Mouse (Mus musculus) liver, adult 2 months (tissue): ENCODE data around the gene Babam2. TPM values are rescaled to one million over a fixed set of nuclear protein-coding genes. Genes with fewer than 3 reads are reported as not detected.

Experiments
- DNase-seq: peaks from one replicate; pipeline ENCODE4 v3.0.0-alpha.2; 2011; ENCODE audit warnings: low read depth, low spot score; ENCODE audit errors: extremely low read depth
- H3K27ac ChIP-seq: fragments of 200-500 bp; replicated peaks from 2 replicates; pipeline ENCODE4 v1.5.1; 2012; ENCODE audit warnings: low read depth, mild to moderate bottlenecking, control low read depth, inconsistent platforms, low read length; ENCODE audit not compliant: insufficient read depth
- H3K27me3 ChIP-seq: fragments of 200-500 bp; 2 replicates; pipeline ENCODE4 v1.6.1; 2012; ENCODE audit warnings: mild to moderate bottlenecking, moderate library complexity, low read length, inconsistent platforms; ENCODE audit not compliant: control insufficient read depth, insufficient read depth
- H3K36me3 ChIP-seq: fragments of 200-500 bp; 2 replicates; pipeline ENCODE4 v1.6.1; 2012; ENCODE audit warnings: low read length, inconsistent platforms; ENCODE audit not compliant: control insufficient read depth, insufficient read depth
- H3K4me1 ChIP-seq: fragments of 200-500 bp; 2 replicates; pipeline ENCODE4 v1.6.1; 2011; ENCODE audit warnings: low read length; ENCODE audit not compliant: control insufficient read depth, insufficient read depth
- H3K4me3 ChIP-seq: fragments of 200-500 bp; 2 replicates; pipeline ENCODE4 v1.5.1; 2011; ENCODE audit warnings: low read depth, mild to moderate bottlenecking, control low read depth, low read length, moderate library complexity; ENCODE audit not compliant: insufficient read depth
- H3K79me2 ChIP-seq: fragments of 200-500 bp; 2 replicates; pipeline ENCODE4 v1.6.1; 2012; ENCODE audit warnings: inconsistent platforms, mild to moderate bottlenecking, low read length, moderate library complexity; ENCODE audit not compliant: control insufficient read depth, insufficient read depth
- H3K9ac ChIP-seq: fragments of 200-500 bp; 2 replicates; pipeline ENCODE4 v1.6.1; 2012; ENCODE audit warnings: low read depth, mild to moderate bottlenecking, control low read depth, inconsistent platforms, low read length
- CTCF ChIP-seq: fragments of 200-500 bp; IDR thresholded peaks from 2 replicates; pipeline ENCODE4 v1.5.1; 2011; ENCODE audit warnings: low read depth, low read length, control low read depth
- POLR2A ChIP-seq: fragments of 200-500 bp; IDR thresholded peaks from 2 replicates; pipeline ENCODE4 v1.6.1; 2011; ENCODE audit warnings: low read length, control low read depth; ENCODE audit not compliant: insufficient read depth; ENCODE audit errors: extremely low read depth
- WGBS: fragments of 180-500 bp; shearing (Covaris S2); methylation state at CpG from one replicate; pipeline ENCODE4 v1.1.7; 2018; 5-methylcytosine and 5-hydroxymethylcytosine counted together
- polyA plus RNA-seq: library from polyadenylated mRNA; depleted of rRNA; stranded (reverse); fragments of >200 nt; gene quantifications from 2 replicates; pipeline ENCODE4 v1.2.3, GENCODE M21; 2012
- total RNA-seq: library from RNA; depleted of rRNA; stranded (reverse); fragments of >200 nt; gene quantifications from 2 replicates; pipeline ENCODE4 v1.2.3, GENCODE M21; 2014

The Babam2 gene
- total and polyA plus RNA-seq, 2 experiments: 18.9 to 20.1 TPM

DNA sequence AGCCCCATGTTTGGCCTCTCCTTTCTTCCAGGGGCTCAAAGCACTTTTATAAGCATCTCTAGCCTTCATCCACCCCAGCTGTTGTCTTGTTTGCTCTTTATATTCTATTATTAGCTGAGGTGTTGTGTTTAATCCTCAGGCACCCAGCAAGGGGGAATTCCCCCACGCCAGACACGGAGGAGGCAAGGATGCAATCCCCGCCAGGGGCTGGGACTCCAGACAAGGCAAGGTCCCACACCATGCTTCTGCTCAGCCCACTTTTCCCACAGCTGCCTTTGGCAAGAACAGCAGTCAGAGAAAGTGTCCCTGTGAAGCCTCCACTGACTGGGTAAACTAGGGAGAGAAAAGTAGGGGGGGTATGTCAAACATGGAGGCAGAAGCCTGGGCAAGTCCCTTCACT, 401.2 kb downstream of the Babam2 start:
- no peak overlapping the region for H3K27ac ChIP-seq
- H3K9ac ChIP-seq: no peak overlapping the region
- TF ChIP-seq POLR2A (no peak), CTCF (no peak)
- H3K79me2 ChIP-seq: no peaks in the 10 kb centered on the region
- H3K36me3 ChIP-seq: no peaks in the 10 kb centered on the region
- 88% methylated on average over 3 of the region's 3 CpGs for WGBS
- H3K4me1 ChIP-seq: peaks cover 4% of the 10 kb centered on the region; the same call in 1 of the 2 replicates
- H3K27me3 ChIP-seq: no peaks in the 10 kb centered on the region
- no peak for DNase-seq
- H3K4me3 ChIP-seq: no peak overlapping the region

DNA sequence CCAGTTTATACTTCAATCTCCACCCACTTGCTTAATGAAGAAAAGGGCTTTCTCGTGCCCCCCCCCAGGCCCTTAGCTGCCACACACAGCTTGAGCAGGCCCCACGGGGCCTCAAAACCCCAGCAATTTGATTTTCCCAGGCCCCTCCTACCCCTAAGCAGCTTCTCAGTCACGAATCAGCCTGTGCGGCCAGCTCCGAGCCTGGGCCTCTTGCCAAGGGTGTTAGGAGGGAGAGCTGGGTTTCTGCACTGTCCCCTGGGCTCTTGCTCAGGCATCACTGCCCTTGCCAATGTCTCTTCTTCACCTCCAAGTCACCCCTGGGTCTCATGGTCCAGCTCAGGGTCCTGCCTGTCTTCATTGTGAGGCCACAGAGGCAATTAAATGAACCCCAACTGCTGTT, 405.0 kb downstream of the Babam2 start:
- no peaks in the 10 kb centered on the region for H3K36me3 ChIP-seq
- H3K4me1 ChIP-seq: peaks cover 4% of the 10 kb centered on the region; the same call in 1 of the 2 replicates
- 52% methylated on average over 5 of the region's 5 CpGs for WGBS
- H3K27ac ChIP-seq: no peak overlapping the region
- no peak for DNase-seq
- no peak overlapping the region for H3K4me3 ChIP-seq
- H3K79me2 ChIP-seq: no peaks in the 10 kb centered on the region
- no peak overlapping the region for H3K9ac ChIP-seq
- no peaks in the 10 kb centered on the region for H3K27me3 ChIP-seq
- TF ChIP-seq POLR2A (no peak), CTCF (no peak)

- Histone ChIP-seq H3K4me1 (peaks cover 4% of the 10 kb centered on the region; the same call in 1 of the 2 replicates), H3K36me3 (no peaks in the 10 kb centered on the region), H3K79me2 (no peaks in the 10 kb centered on the region), H3K4me3 (no peak overlapping the region), H3K27ac (no peak overlapping the region), H3K9ac (no peak overlapping the region), H3K27me3 (no peaks in the 10 kb centered on the region)
- TF ChIP-seq POLR2A (no peak), CTCF (no peak)
- 35% methylated on average over 6 of the region's 6 CpGs for WGBS
- DNase-seq: peak; percentile 90
Measured at GRCm38 (mm10) chr5:32102971-32103431, 405.5 kb downstream of the Babam2 start.

- Histone ChIP-seq H3K4me1 (peaks cover 4% of the 10 kb centered on the region; the same call in 1 of the 2 replicates), H3K36me3 (no peaks in the 10 kb centered on the region), H3K4me3 (no peak overlapping the region), H3K27ac (no peak overlapping the region), H3K27me3 (no peaks in the 10 kb centered on the region), H3K79me2 (no peaks in the 10 kb centered on the region), H3K9ac (no peak overlapping the region)
- TF ChIP-seq POLR2A (no peak), CTCF (no peak)
- no peak for DNase-seq
- 94% methylated on average over 1 of the region's 1 CpGs for WGBS
Measured at GRCm38 (mm10) chr5:32103545-32103944, 406.1 kb downstream of the Babam2 start.

DNA sequence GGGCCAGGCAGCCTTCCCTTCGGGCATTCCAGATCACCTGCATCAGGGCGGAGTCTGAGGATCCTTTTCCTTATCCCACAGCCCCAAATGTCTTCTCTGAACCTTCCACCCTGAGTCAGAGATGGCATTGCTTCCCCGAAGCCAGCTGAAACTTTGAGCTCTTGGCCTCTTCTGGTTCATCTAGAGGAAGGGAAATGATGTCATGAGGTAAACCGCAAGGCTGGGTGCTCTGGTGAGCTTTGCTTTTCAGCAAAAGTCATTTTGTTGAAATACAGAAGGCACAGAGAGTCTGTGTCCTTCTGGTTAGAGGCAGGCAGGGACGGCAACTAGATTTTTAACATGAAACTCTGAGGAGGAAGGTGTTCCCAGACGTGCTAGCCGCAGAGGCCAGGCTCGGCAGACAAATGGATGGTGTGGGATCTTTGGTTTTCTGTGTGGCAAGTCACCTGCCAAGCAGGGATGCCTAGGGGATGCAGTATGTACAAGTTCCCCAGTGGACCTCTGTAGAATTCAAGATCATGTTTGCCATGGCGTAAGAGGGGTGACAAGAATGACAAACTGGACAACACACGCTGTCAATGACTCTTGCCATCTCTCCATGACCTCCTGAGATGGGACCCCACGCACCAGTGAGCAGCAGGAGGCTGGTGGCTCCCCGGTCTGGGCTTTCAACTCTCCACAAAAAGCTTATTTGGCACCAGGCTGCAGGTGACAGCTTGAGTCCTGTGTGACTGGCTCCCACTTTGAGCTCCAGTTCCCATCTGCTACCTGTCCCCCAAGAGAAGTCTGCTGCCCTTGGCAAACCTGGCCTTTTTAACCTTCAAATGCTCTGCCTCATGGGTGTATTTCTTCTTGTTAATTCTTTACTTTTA, 406.9 kb downstream of the Babam2 start:
- 92% methylated on average over 12 of the region's 12 CpGs for WGBS
- DNase-seq: no peak
- Histone ChIP-seq H3K79me2 (no peaks in the 10 kb centered on the region), H3K4me1 (peaks cover 4% of the 10 kb centered on the region; the same call in 1 of the 2 replicates), H3K36me3 (no peaks in the 10 kb centered on the region), H3K4me3 (no peak overlapping the region), H3K9ac (no peak overlapping the region), H3K27ac (no peak overlapping the region), H3K27me3 (no peaks in the 10 kb centered on the region)
- TF ChIP-seq POLR2A (no peak), CTCF (no peak)

DNA sequence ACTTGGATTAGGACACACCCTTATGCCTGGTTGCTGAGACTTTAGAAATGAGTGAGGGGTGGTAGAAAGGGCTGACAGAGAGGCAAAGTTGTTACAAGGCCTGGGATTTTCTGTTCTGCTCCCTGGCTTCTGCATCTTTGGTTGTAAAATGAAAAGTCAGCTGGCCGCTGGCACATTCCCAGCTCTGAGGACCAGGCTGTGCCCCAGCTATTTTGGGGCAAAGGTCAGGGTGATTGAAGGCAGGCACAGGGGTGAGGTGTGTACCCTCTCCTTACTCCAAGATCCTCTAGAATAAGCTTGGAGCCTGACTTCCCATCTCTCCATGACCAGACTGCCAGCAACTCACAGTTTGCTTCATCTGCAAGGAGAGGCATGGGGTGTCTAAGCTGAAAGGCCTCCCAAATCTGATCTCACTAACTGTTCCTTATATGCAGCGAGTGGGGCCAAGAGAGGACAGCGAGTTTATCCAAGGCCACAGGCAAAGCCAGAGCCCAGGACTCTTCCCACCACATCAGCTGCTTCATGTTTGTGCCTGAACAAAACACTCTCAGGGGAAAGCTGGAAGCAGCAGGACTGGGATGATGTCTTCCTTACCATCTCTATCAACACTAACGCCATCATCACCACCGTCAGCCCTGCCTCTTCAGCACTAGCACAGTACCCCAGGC, 409.1 kb downstream of the Babam2 start:
- H3K9ac ChIP-seq: no peak overlapping the region

More for the DNA sequence above, 409.1 kb downstream of the Babam2 start:
- no peak overlapping the region for H3K4me3 ChIP-seq
- H3K36me3 ChIP-seq: no peaks in the 10 kb centered on the region
- DNase-seq: no peak
- no peaks in the 10 kb centered on the region for H3K27me3 ChIP-seq
- no peak overlapping the region for H3K27ac ChIP-seq
- no peaks in the 10 kb centered on the region for H3K79me2 ChIP-seq
- H3K4me1 ChIP-seq: peaks cover 4% of the 10 kb centered on the region; the same call in 1 of the 2 replicates
- no peak for TF ChIP-seq CTCF
- WGBS: 82% methylated on average over 5 of the region's 5 CpGs
